Mouse (Mus musculus) embryonic fibroblast, embryonic 13.5 days (primary cell): Measurements from ENCODE around the gene Mpv17l2. TPM values are rescaled to one million over a fixed set of nuclear protein-coding genes. Genes with fewer than 3 reads are reported as not detected.

Experiments
- H3K27ac ChIP-seq: 2 replicates; pipeline ENCODE4 v1.5.1; 2012; ENCODE audit warnings: low read length, control low read depth, inconsistent platforms; ENCODE audit not compliant: insufficient read depth
- H3K4me1 ChIP-seq: 2 replicates; pipeline ENCODE4 v1.6.1; 2011; ENCODE audit warnings: low read length; ENCODE audit not compliant: control insufficient read depth, insufficient read depth
- H3K4me3 ChIP-seq: 2 replicates; pipeline ENCODE4 v1.5.1; 2011; ENCODE audit warnings: mild to moderate bottlenecking, control low read depth, low read length; ENCODE audit not compliant: insufficient read depth
- CTCF ChIP-seq: IDR thresholded peaks from 2 replicates; pipeline ENCODE4 v1.5.1; 2011; ENCODE audit warnings: mild to moderate bottlenecking, control low read depth, low read length, moderate library complexity, borderline replicate concordance; ENCODE audit not compliant: insufficient read depth
- POLR2A ChIP-seq: IDR thresholded peaks from 2 replicates; pipeline ENCODE4 v1.6.1; 2011; ENCODE audit warnings: low read depth, mild to moderate bottlenecking, control low read depth, low read length, moderate library complexity
- polyA plus RNA-seq: library from polyadenylated mRNA; stranded (reverse); fragments of >200 nt; gene quantifications from 2 replicates; pipeline ENCODE4 v1.2.4, GENCODE M21; 2011; ENCODE audit warnings: low read depth; ENCODE audit not compliant: missing spikeins, insufficient read length

Gene Mpv17l2
- polyA plus RNA-seq, 1 experiment = 29.1 TPM

DNA sequence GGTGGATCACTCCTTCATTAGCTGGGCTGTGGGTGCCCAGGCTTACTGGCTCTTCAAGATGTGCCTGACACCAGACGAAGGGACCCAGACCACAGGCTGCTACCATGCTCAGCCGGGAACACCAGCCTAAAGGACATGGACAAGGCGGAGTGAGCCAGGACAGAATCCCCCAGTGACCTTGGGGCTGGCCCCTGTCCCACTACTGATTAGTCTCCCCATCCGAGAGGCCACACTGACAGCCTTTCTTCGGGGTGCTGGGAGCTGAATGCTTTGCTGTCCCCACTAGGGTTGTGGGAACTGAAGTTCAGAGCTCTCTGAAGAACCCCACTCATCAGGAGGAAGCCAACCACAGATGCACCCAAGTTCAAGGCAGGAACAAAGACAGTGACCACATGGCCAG lies 14.5 kb upstream of the Mpv17l2 start:
- TF ChIP-seq CTCF (no peak), POLR2A (no peak)
- peaks cover 12% of the 10 kb centered on the region; the same call in 1 of the 2 replicates for H3K4me1 ChIP-seq
- H3K27ac ChIP-seq = no peak overlapping the region
- peak overlapping the region; percentile 78 for H3K4me3 ChIP-seq

DNA sequence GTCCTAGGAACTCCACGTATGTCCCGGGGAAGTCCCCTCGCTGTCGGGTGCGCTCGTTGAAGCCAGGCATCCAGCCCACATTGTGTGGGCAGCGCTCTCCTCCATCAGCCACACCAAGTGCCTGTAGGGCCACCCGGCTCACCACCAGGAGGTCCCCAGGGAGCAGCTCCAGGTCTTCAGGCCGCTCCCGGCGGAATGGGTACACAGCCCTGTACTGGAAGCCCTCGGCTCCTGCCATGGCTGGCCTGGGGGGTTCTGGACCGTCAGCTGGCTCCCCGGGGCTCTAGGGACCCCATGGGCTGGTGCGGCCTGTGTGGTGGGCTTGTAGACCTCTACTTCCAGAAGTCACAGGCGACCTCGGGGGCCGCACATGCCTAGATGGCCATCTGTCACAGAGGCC lies 14.0 kb upstream of the Mpv17l2 start:
- Histone ChIP-seq H3K4me1 (peaks cover 12% of the 10 kb centered on the region; the same call in 1 of the 2 replicates), H3K27ac (no peak overlapping the region), H3K4me3 (no peak overlapping the region)
- TF ChIP-seq CTCF (no peak), POLR2A (no peak)

DNA sequence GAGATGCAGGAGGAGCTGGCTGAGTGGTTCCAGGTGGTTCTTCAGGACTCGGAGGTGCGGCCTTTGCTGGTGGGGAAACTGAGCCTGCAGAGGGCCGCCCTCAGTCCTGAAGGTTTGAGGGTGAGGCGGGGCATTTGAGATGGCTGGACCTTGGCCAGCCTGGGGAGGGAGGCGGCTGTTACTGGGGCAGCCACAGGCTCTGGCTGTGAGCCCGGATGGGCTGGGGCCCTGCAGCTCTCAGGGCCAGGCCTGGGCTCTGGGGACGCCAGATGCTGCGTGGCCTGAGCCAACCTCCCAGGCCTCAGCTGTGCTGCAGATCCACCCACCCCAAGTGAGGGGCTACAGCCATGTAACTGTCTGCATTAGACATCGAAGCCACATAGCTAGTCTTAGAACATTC lies 13.1 kb upstream of the Mpv17l2 start:
- Histone ChIP-seq H3K27ac (peak overlapping the region; percentile 39), H3K4me3 (no peak overlapping the region), H3K4me1 (peaks cover 12% of the 10 kb centered on the region; the same call in 1 of the 2 replicates)
- no peak for TF ChIP-seq POLR2A
- no peak for TF ChIP-seq CTCF

DNA sequence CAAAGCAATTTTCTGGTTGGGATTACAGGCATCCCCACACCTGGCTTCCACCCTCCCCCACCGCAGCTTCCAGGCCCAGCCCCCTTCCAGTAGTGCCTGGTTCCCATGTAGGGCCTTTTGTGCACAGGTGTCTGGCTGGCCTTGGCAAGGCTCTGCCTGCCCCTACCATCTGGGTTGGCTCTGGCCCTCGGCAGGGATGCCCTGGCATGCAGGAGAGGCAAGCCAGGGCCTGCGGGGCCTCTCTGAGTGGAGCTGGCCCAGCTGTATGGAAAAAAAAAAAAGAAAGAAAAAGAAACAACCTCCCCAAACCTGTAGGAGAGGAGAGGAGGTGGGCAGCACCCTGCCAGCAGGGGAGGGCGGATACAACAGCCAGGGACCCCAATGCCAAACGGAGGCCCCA lies 12.7 kb upstream of the Mpv17l2 start:
- TF ChIP-seq CTCF (no peak), POLR2A (no peak)
- Histone ChIP-seq H3K4me3 (no peak overlapping the region), H3K27ac (peak overlapping the region; percentile 39; the same call in 1 of the 2 replicates), H3K4me1 (peaks cover 12% of the 10 kb centered on the region; the same call in 1 of the 2 replicates)

DNA sequence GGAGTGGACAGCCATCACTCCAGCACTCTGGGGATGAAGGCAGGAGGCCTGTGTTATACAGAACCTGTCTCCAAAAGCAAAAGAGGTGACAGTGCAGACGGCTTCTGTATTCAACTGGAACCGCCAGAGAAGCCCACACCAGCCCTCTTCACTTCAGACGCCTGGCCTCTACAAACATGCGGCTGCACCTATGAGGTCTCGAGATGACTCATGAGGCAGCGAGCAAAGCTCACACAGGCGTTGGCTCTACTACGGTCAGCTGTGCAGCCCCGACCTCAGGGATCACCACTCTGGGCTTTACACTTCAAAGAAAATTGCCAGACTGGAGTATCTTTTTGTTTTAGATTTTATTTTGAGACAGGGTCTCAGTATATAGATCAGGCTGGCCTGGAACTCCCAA lies 12.1 kb upstream of the Mpv17l2 start:
- H3K4me1 ChIP-seq = peaks cover 12% of the 10 kb centered on the region; the same call in 1 of the 2 replicates
- H3K4me3 ChIP-seq = no peak overlapping the region
- H3K27ac ChIP-seq = no peak overlapping the region
- TF ChIP-seq POLR2A (no peak), CTCF (no peak)

DNA sequence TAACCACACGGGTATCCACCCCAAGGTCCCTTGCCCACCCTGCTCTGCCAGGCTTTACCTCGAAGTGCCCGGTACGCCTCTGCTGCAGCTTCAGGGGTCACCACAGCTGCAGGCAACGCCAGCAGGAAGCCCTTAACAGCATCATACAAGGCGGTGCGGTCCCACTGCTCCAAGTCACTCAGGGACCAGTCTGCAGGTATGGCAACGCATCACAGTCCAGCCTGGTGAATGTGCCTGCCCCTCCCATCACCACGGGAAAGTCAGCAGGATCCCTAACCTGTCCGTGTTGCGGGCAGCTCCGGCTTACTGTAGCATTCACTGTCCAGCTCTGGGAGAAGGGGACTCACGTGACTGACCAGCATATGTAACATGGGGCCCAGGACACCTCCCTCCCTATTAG lies 11.3 kb upstream of the Mpv17l2 start:
- TF ChIP-seq POLR2A (no peak), CTCF (no peak)
- Histone ChIP-seq H3K27ac (no peak overlapping the region), H3K4me3 (no peak overlapping the region), H3K4me1 (peaks cover 13% of the 10 kb centered on the region)

DNA sequence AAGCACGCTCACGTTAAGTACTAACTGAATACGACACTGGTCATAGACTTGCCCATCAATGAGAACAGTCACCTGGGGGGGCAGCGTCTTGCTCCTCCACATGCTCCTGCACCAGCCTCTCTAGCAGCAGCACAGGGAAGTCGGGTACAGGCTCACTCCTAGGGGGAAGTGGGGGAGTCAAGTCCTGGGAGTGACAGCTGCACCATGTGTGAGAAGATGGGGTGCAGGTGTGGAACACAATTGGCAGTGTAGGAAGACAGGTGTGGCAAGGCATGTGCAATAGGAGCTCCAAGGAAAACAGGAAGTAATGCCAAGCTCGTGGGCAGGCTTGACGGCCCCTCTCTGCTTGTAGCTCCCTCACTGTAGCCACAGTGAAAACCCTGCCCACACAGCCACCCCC lies 10.5 kb upstream of the Mpv17l2 start:
- Histone ChIP-seq H3K4me3 (no peak overlapping the region), H3K4me1 (peaks cover 14% of the 10 kb centered on the region)
- no peak for TF ChIP-seq CTCF
- no peak for TF ChIP-seq POLR2A

DNA sequence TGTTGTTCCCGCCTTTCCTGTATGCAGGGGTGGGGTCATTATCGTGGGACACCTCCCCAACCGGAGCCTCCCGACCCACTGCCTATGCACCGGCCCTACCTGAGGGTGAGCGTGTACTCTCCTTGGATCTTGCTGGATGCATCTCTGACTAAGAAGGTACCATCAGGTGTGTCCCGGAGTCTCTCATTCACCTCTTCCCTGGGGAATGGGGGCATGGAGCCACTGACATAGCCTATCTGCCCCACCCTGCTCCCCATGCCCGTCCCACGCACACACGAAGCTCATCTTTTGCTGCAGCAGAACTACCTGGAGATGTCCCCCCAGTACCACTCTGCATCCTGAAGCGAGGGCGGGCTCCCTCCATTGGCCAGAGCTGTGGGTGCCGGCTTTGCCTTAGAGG lies 10.0 kb upstream of the Mpv17l2 start:
- TF ChIP-seq POLR2A (no peak), CTCF (no peak)
- Histone ChIP-seq H3K4me3 (no peak overlapping the region), H3K4me1 (peaks cover 13% of the 10 kb centered on the region), H3K27ac (no peak overlapping the region)

More for the DNA sequence above, 10.5 kb upstream of the Mpv17l2 start:
- H3K27ac ChIP-seq = no peak overlapping the region

DNA sequence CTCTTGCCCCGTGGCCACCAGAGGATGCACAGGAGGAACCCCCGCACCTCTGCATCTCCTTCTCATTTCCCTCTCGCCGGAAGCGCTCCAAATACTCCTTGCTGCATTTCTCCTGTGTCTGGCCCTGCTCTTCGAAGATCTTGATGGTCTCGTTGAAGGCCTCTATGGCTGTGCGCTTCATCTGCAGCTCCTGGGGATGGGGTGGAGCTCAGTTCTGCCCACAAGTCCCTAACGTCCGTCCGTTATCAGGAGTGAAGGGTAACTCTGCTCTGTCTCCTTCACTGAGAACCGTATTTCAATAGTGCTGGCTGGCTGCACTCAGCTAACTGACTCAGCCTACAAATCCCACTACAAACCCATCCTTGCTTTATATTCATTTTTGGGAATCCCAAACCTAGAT lies 9.1 kb upstream of the Mpv17l2 start:
- Histone ChIP-seq H3K4me3 (no peak overlapping the region), H3K4me1 (peaks cover 9% of the 10 kb centered on the region), H3K27ac (no peak overlapping the region)
- TF ChIP-seq CTCF (no peak), POLR2A (no peak)

DNA sequence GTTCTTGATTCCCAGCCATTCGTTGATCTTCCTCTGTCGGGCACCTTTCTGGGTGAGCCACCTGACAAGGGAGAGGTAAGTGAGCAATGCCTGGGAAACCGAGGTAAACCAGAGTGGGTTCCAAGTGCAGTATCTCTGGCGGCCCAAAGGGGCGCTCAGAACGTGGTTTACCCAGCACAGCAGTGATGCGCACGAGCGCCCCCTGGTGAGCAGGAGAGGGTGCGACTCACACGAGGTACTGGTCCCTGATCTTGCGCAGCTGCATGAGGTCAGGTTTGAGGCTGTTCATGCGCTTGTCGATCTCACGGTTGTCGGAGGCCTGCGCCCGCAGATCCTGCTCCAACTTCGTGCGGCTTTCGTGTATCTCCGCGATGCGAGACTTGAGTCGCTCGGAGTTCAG lies 8.6 kb upstream of the Mpv17l2 start:
- Histone ChIP-seq H3K4me1 (peaks cover 9% of the 10 kb centered on the region), H3K4me3 (no peak overlapping the region), H3K27ac (no peak overlapping the region)
- peak; percentile 100 for TF ChIP-seq CTCF
- no peak for TF ChIP-seq POLR2A

DNA sequence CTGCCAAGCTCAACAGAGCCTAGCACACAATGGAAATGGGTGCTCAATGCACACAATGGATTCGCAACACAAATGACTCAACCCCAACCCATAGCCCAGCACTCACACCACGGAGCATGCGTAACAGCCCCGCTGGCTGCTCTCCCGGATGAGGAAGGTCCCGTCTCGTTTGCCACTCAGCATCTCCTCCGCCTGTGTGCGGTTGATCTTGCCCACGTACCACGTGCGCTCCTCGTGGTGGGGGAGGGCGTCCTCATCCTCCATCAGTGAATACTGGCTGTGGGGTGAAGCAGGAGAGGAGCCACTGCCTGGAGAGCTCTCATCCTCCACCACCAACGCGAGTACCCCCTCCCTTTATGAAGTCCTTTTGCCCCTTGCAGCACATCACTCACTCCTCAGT lies 8.2 kb upstream of the Mpv17l2 start:
- Histone ChIP-seq H3K4me3 (no peak overlapping the region), H3K4me1 (peaks cover 6% of the 10 kb centered on the region), H3K27ac (no peak overlapping the region)
- TF ChIP-seq CTCF = no peak
- TF ChIP-seq POLR2A = no peak
